Mouse (Mus musculus): Measurements from ENCODE around the gene Foxp1. TPM values are rescaled to one million over a fixed set of nuclear protein-coding genes. Genes with fewer than 3 reads are reported as not detected.

Foxp1 gene
- total and polyA plus RNA-seq, 3 experiments: 57.4 to 88.1 (median 79.8) TPM

- no peaks in the 10 kb centered on the region for H3K27me3 ChIP-seq (ENCODE audit: insufficient read depth, low read length)
- H3K36me3 ChIP-seq (replicated peaks): peaks cover 3% of the 10 kb centered on the region
- TF ChIP-seq POLR2AphosphoS5 (IDR thresholded peaks at IDR 0.05; ENCODE audit: insufficient replicate concordance, low read depth, low read length) (no peak), TAL1 (conservative IDR thresholded peaks at IDR 0.05; ENCODE audit: low read depth, low read length) (no peak), GATA1 (IDR thresholded peaks at IDR 0.05; ENCODE audit: borderline replicate concordance, low read length) (no peak), CTCF (IDR thresholded peaks at IDR 0.05; ENCODE audit: low read depth, low read length) (no peak), GATA2 (IDR thresholded peaks at IDR 0.05; ENCODE audit: borderline replicate concordance, low read depth, low read length) (no peak)
- no peaks in the 10 kb centered on the region for H3K9me3 ChIP-seq (replicated peaks)
- no peak for DNase-seq (ENCODE audit: low spot score)
- no peak overlapping the region for H3K4me3 ChIP-seq (ENCODE audit: low read depth, low read length)
- ATAC-seq (ENCODE audit: extremely low read depth, insufficient number of reproducible peaks, low FRiP score, poor library complexity, severe bottlenecking): no peak
- H3K4me1 ChIP-seq (ENCODE audit: insufficient read depth, low read depth, low read length): no peaks in the 10 kb centered on the region
These were observed 390.7 kb downstream of the Foxp1 start for GRCm38 (mm10) chr6:99131815-99132214.

DNA sequence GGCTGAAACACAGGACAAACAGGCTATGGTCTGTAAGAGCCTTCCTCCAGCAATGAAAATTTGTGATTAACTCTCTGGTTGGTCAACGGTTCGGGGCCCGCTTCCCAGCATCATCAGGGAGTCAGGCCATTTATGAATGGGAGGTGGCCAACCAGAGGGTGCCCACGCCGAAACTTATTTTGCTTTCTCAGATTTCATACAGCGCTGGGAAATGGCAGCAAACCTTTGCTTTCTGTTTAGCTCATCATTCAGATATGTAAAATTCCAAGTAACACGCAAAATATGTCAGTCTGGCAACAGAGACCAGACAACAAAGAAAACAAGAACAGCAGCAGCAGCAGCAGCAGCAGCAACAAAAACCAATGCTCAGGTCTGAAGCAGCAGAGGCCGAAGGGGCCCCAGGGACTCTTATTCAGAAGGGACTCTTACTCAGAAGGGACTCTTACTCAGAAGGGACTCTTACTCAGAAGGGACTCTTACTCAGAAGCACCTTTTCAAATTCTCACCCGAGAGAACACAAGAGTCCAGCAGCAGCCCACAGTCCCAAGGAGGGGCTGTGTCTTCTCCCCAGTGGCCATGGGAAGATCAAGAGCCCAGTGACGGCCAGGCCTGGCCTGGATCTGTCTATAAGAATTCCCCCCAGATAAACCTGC lies 391.6 kb downstream of the Foxp1 start:
- TF ChIP-seq GATA2 (IDR thresholded peaks at IDR 0.05; ENCODE audit: borderline replicate concordance, low read depth, low read length) (no peak), POLR2AphosphoS5 (IDR thresholded peaks at IDR 0.05; ENCODE audit: insufficient replicate concordance, low read depth, low read length) (no peak), GATA1 (IDR thresholded peaks at IDR 0.05; ENCODE audit: borderline replicate concordance, low read length) (no peak), TAL1 (conservative IDR thresholded peaks at IDR 0.05; ENCODE audit: low read depth, low read length) (no peak), CTCF (IDR thresholded peaks at IDR 0.05; ENCODE audit: low read depth, low read length) (no peak)
- H3K36me3 ChIP-seq (replicated peaks): peaks cover 3% of the 10 kb centered on the region
- DNase-seq (ENCODE audit: low spot score) (no peak), ATAC-seq (ENCODE audit: extremely low read depth, insufficient number of reproducible peaks, low FRiP score, poor library complexity, severe bottlenecking) (no peak)
- no peaks in the 10 kb centered on the region for H3K4me1 ChIP-seq (ENCODE audit: insufficient read depth, low read depth, low read length)
- no peaks in the 10 kb centered on the region for H3K9me3 ChIP-seq (replicated peaks)
- H3K27me3 ChIP-seq (ENCODE audit: insufficient read depth, low read length): no peaks in the 10 kb centered on the region
- no peak overlapping the region for H3K4me3 ChIP-seq (ENCODE audit: low read depth, low read length)

- no peak overlapping the region for H3K4me3 ChIP-seq (ENCODE audit: low read depth, low read length)
- peaks cover 9% of the 10 kb centered on the region for H3K36me3 ChIP-seq (replicated peaks)
- ATAC-seq (ENCODE audit: extremely low read depth, insufficient number of reproducible peaks, low FRiP score, poor library complexity, severe bottlenecking) (no peak), DNase-seq (ENCODE audit: low spot score) (no peak)
- TF ChIP-seq CTCF (IDR thresholded peaks at IDR 0.05; ENCODE audit: low read depth, low read length): no peak
- TF ChIP-seq GATA2 (IDR thresholded peaks at IDR 0.05; ENCODE audit: borderline replicate concordance, low read depth, low read length): no peak
- TF ChIP-seq TAL1 (conservative IDR thresholded peaks at IDR 0.05; ENCODE audit: low read depth, low read length): no peak
- TF ChIP-seq POLR2AphosphoS5 (IDR thresholded peaks at IDR 0.05; ENCODE audit: insufficient replicate concordance, low read depth, low read length): no peak
- TF ChIP-seq GATA1 (IDR thresholded peaks at IDR 0.05; ENCODE audit: borderline replicate concordance, low read length): no peak
- H3K27me3 ChIP-seq (ENCODE audit: insufficient read depth, low read length): no peaks in the 10 kb centered on the region
- no peaks in the 10 kb centered on the region for H3K9me3 ChIP-seq (replicated peaks)
- H3K4me1 ChIP-seq (ENCODE audit: insufficient read depth, low read depth, low read length): no peaks in the 10 kb centered on the region
These were observed 395.8 kb downstream of the Foxp1 start for GRCm38 (mm10) chr6:99126717-99127116.

DNA sequence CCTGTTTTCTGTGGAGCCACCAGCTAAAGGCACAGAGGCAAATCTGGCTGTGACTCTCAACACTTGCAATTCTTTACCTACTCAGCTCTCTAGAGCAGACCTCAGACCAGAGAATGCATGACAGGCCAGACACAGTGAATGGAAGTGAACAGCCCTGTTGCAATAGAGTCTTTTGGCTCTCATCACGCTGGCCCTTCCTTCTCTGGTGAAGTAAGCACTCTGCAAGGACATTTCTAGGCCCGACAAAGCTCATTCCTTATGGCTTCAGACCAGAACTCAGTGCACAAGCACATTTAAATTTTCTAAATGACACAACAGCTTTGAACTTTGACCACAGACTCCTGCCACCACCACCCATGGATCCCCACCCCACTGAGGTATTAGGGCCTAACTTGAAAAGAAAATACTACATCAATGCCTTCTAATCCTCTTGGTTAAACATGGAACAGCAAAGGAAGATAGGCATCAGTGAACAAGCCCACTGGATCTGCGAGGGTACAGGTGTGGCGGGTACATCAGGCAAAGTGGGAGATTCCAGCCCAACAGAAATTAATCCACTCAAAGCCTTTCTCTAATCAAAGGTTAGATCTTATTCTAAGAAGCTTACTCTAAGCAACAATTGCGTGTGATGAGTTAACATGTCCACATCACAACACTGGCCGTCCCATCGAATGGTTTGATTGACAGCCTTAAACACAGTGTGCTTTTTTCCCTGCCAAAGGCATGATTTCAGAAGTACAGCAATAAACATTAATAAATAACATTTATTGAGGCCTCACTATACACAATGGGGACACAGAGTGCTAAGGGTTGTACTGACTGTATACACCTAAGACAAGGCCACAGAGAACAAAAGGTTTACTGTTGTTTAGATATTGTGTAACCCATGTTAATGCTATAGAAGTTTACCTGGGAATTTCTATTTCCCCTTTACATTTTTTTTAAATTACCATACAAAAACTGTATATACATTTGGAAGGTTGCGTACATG lies 401.4 kb downstream of the Foxp1 start:
- peaks cover 7% of the 10 kb centered on the region for H3K36me3 ChIP-seq (replicated peaks)
- DNase-seq (ENCODE audit: low spot score) (no peak), ATAC-seq (ENCODE audit: extremely low read depth, insufficient number of reproducible peaks, low FRiP score, poor library complexity, severe bottlenecking) (no peak)
- H3K4me1 ChIP-seq (ENCODE audit: insufficient read depth, low read depth, low read length): no peaks in the 10 kb centered on the region; the same call in 1 of the 2 replicates
- H3K27me3 ChIP-seq (ENCODE audit: insufficient read depth, low read length): no peaks in the 10 kb centered on the region
- no peaks in the 10 kb centered on the region for H3K9me3 ChIP-seq (replicated peaks)
- no peak overlapping the region for H3K4me3 ChIP-seq (ENCODE audit: low read depth, low read length)
- TF ChIP-seq POLR2AphosphoS5 (IDR thresholded peaks at IDR 0.05; ENCODE audit: insufficient replicate concordance, low read depth, low read length) (no peak), GATA1 (IDR thresholded peaks at IDR 0.05; ENCODE audit: borderline replicate concordance, low read length) (no peak), GATA2 (IDR thresholded peaks at IDR 0.05; ENCODE audit: borderline replicate concordance, low read depth, low read length) (no peak), TAL1 (conservative IDR thresholded peaks at IDR 0.05; ENCODE audit: low read depth, low read length) (no peak), CTCF (IDR thresholded peaks at IDR 0.05; ENCODE audit: low read depth, low read length) (no peak)

DNA sequence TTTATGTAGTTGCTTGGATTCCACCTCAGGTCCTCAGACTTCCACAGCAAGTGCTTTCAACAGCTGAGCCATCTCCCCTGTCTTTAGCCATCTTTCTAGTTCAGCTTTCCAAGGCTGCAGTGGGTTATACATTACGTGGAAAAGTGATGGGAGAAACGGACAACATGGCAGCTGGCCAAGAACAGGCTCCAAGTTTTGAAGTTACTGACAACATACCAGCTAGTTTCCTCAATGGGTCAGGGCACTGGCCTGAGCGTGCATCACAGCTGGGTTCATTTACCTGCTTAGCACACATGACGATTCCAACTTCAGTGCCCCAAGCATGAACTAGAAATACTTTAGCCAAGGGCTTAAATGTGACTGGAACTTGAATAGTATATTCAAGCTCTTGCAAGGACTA lies 404.0 kb downstream of the Foxp1 start:
- DNase-seq (ENCODE audit: low spot score): no peak

DNA sequence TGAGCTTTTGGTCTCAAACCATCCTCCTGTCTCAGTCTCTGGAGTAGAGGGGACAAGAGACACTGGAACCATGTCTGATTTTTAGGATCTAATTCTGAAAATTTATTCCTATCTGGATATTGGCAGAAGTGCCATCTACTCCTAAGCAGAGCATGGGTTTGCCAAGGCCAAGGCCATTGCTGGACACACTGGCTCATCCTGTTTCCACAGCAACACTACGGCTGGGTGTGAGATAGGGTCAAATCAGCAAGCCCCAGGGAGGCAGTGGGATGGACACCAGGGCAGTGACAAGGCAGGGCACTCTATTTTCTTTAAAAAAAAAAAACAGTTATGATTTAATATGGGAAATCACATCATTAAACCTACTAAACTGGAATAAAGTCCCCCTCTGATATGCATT lies 405.1 kb downstream of the Foxp1 start:
- ATAC-seq (ENCODE audit: extremely low read depth, insufficient number of reproducible peaks, low FRiP score, poor library complexity, severe bottlenecking): no peak
- TF ChIP-seq CTCF (IDR thresholded peaks at IDR 0.05; ENCODE audit: low read depth, low read length) (no peak), GATA2 (IDR thresholded peaks at IDR 0.05; ENCODE audit: borderline replicate concordance, low read depth, low read length) (no peak), GATA1 (IDR thresholded peaks at IDR 0.05; ENCODE audit: borderline replicate concordance, low read length) (no peak)
- DNase-seq (ENCODE audit: low spot score): no peak

More for the DNA sequence above, 404.0 kb downstream of the Foxp1 start:
- Histone ChIP-seq H3K4me1 (ENCODE audit: insufficient read depth, low read depth, low read length) (no peaks in the 10 kb centered on the region; the same call in 1 of the 2 replicates), H3K4me3 (ENCODE audit: low read depth, low read length) (no peak overlapping the region), H3K27me3 (ENCODE audit: insufficient read depth, low read length) (no peaks in the 10 kb centered on the region), H3K9me3 (replicated peaks) (no peaks in the 10 kb centered on the region), H3K36me3 (replicated peaks) (peaks cover 4% of the 10 kb centered on the region)
- no peak for ATAC-seq (ENCODE audit: extremely low read depth, insufficient number of reproducible peaks, low FRiP score, poor library complexity, severe bottlenecking)
- TF ChIP-seq GATA1 (IDR thresholded peaks at IDR 0.05; ENCODE audit: borderline replicate concordance, low read length) (no peak), GATA2 (IDR thresholded peaks at IDR 0.05; ENCODE audit: borderline replicate concordance, low read depth, low read length) (no peak), POLR2AphosphoS5 (IDR thresholded peaks at IDR 0.05; ENCODE audit: insufficient replicate concordance, low read depth, low read length) (no peak), TAL1 (conservative IDR thresholded peaks at IDR 0.05; ENCODE audit: low read depth, low read length) (no peak), CTCF (IDR thresholded peaks at IDR 0.05; ENCODE audit: low read depth, low read length) (no peak)

More for the DNA sequence above, 405.1 kb downstream of the Foxp1 start:
- Histone ChIP-seq H3K27me3 (ENCODE audit: insufficient read depth, low read length) (no peaks in the 10 kb centered on the region), H3K4me3 (ENCODE audit: low read depth, low read length) (no peak overlapping the region), H3K9me3 (replicated peaks) (no peaks in the 10 kb centered on the region), H3K36me3 (replicated peaks) (peaks cover under 1% of the 10 kb centered on the region), H3K4me1 (ENCODE audit: insufficient read depth, low read depth, low read length) (no peaks in the 10 kb centered on the region; the same call in 1 of the 2 replicates)

Data from G1E (cell line).